In genomic region chr10:109637702-109638101, GRCm38 (mm10) we compare ENCODE assay signal across 21 mouse cellular contexts.
DNase-seq lines count a peak whose midpoint lies in the region; ATAC-seq lines count a peak whose summit lies in the region.
"Had no signal": no experiment of that assay in that cellular context is flagged by ENCODE, and none has a peak within 500 bp of the region (broad histone marks: within the 10 kb centered on the region; RNA-seq: fewer than 3 reads in every experiment).

No protein-coding gene starts in this region.

- no peaks in the 10 kb centered on the region for H3K36me3 ChIP-seq in hindbrain, embryonic 13.5 days
- H3K36me3 ChIP-seq in hindbrain, embryonic 14.5 days (replicated peaks; ENCODE audit: control insufficient read depth, insufficient read depth), result no peaks in the 10 kb centered on the region
- H3K36me3 ChIP-seq in neural tube, embryonic 13.5 days, result no peaks in the 10 kb centered on the region
- H3K36me3 ChIP-seq: embryonic facial prominence, embryonic 15.5 days; limb, embryonic 10.5 days; liver, embryonic 15.5 days; lung, embryonic 15.5 days had no signal

- H3K4me2 ChIP-seq in hindbrain, embryonic 13.5 days, result peak overlapping the region; percentile 25; the same call in 1 of the 2 replicates
- H3K4me2 ChIP-seq in hindbrain, embryonic 14.5 days (replicated peaks), result no peak overlapping the region
- H3K4me2 ChIP-seq in neural tube, embryonic 13.5 days, result peak overlapping the region; percentile 26
- H3K4me2 ChIP-seq: embryonic facial prominence, embryonic 15.5 days; liver, embryonic 15.5 days; lung, embryonic 15.5 days had no signal

- H3K9me3 ChIP-seq in hindbrain, embryonic 13.5 days, result no peaks in the 10 kb centered on the region
- no peaks in the 10 kb centered on the region for H3K9me3 ChIP-seq in hindbrain, embryonic 14.5 days (ENCODE audit: control insufficient read depth, low read length)
- no peaks in the 10 kb centered on the region for H3K9me3 ChIP-seq in neural tube, embryonic 13.5 days
- H3K9me3 ChIP-seq: embryonic facial prominence, embryonic 15.5 days; limb, embryonic 10.5 days; liver, embryonic 15.5 days; lung, embryonic 15.5 days had no signal

- peaks cover 10% of the 10 kb centered on the region for H3K4me1 ChIP-seq in hindbrain, embryonic 13.5 days (replicated peaks)
- peaks cover 9% of the 10 kb centered on the region for H3K4me1 ChIP-seq in hindbrain, embryonic 14.5 days (replicated peaks; ENCODE audit: control insufficient read depth, insufficient read depth, low read length)
- peaks cover 6% of the 10 kb centered on the region; the same call in 1 of the 2 replicates for H3K4me1 ChIP-seq in neural tube, embryonic 13.5 days (replicated peaks)
- H3K4me1 ChIP-seq: embryonic facial prominence, embryonic 15.5 days; limb, embryonic 10.5 days; liver, embryonic 15.5 days; lung, embryonic 15.5 days had no signal

- H3K4me3 ChIP-seq in hindbrain, embryonic 13.5 days, result no peak overlapping the region
- no peak overlapping the region for H3K4me3 ChIP-seq in hindbrain, embryonic 14.5 days (replicated peaks; ENCODE audit: low read length)
- H3K4me3 ChIP-seq in neural tube, embryonic 13.5 days, result no peak overlapping the region
- H3K4me3 ChIP-seq: embryonic facial prominence, embryonic 15.5 days; limb, embryonic 10.5 days; liver, embryonic 15.5 days; lung, embryonic 15.5 days had no signal

- ATAC-seq in hindbrain, embryonic 13.5 days (ENCODE audit: low FRiP score), result no peak
- ATAC-seq in hindbrain, embryonic 14.5 days (ENCODE audit: low FRiP score), result no peak
- no peak for ATAC-seq in neural tube, embryonic 13.5 days (ENCODE audit: low read depth)
- ATAC-seq in frontal cortex, adult (ENCODE audit: low TSS enrichment), result no peak
- ATAC-seq: inflammation-experienced regulatory T-cells, adult 6 months had no signal

- H3K27ac ChIP-seq in hindbrain, embryonic 13.5 days, result peak overlapping the region; percentile 30; the same call in 1 of the 2 replicates
- no peak overlapping the region for H3K27ac ChIP-seq in hindbrain, embryonic 14.5 days
- no peak overlapping the region for H3K27ac ChIP-seq in neural tube, embryonic 13.5 days (replicated peaks)
- H3K27ac ChIP-seq: embryonic facial prominence, embryonic 15.5 days; limb, embryonic 10.5 days; liver, embryonic 15.5 days; lung, embryonic 15.5 days had no signal

- WGBS in hindbrain, embryonic 13.5 days, result 57% methylated on average over 16 of the region's 16 CpGs
- 61% methylated on average over 16 of the region's 16 CpGs for WGBS in hindbrain, embryonic 14.5 days
- 60% methylated on average over 16 of the region's 16 CpGs for WGBS in neural tube, embryonic 13.5 days

- no peaks in the 10 kb centered on the region for H3K27me3 ChIP-seq in hindbrain, embryonic 13.5 days
- no peaks in the 10 kb centered on the region for H3K27me3 ChIP-seq in hindbrain, embryonic 14.5 days (ENCODE audit: control insufficient read depth, insufficient read depth, low read length)
- no peaks in the 10 kb centered on the region for H3K27me3 ChIP-seq in neural tube, embryonic 13.5 days
- H3K27me3 ChIP-seq: embryonic facial prominence, embryonic 15.5 days; liver, embryonic 15.5 days; lung, embryonic 15.5 days had no signal

- no peak overlapping the region for H3K9ac ChIP-seq in hindbrain, embryonic 13.5 days
- H3K9ac ChIP-seq in hindbrain, embryonic 14.5 days, result no peak overlapping the region
- H3K9ac ChIP-seq in neural tube, embryonic 13.5 days, result no peak overlapping the region
- H3K9ac ChIP-seq: embryonic facial prominence, embryonic 15.5 days; liver, embryonic 15.5 days; lung, embryonic 15.5 days had no signal

- no peak for DNase-seq in hindbrain, embryonic 14.5 days (ENCODE audit: low spot score)
- DNase-seq in R1 (ENCODE audit: low read depth, low spot score) (peak; percentile 7), ZHBTc4 (ENCODE audit: low read depth, low spot score) (peak; percentile 2)
- no peak for DNase-seq in urinary bladder, postnatal 25 days (ENCODE audit: low spot score)
- DNase-seq: adrenal gland, postnatal 10 days; cerebellum, adult 2 months; cerebellum, postnatal 36 days; gastrocnemius, postnatal 14 days; kidney, adult 18-20 months; kidney, postnatal 4 days; liver; lung, postnatal 4 days; midbrain, embryonic 14.5 days had no signal

Comparison
In these comparisons a context has a peak if more than half of its experiments do, and no peak if none do; other contexts are left out.
1. DNase-seq: peak in R1 (single experiment) and ZHBTc4 (single experiment); none in hindbrain, embryonic 14.5 days (single experiment) and urinary bladder, postnatal 25 days (single experiment).